Mouse (Mus musculus) R1 (cell line): ENCODE data around the gene Slc29a3.

Source experiments
- DNase-seq: peaks from one replicate; pipeline ENCODE4 v3.0.0-alpha.2; 2018; ENCODE audit warnings: low read depth, low spot score

The Slc29a3 gene

GRCm38 (mm10) chr10:60752040-60753020, at the start of gene Slc29a3:
Gene Slc29a3 (minus strand): TSS chr10:60752794.
- peak; percentile 92 for DNase-seq

- no peak for DNase-seq
These were observed 49.4 kb upstream of the Slc29a3 start for GRCm38 (mm10) chr10:60801898-60802412.

- peak; percentile 28 for DNase-seq
These were observed 48.7 kb upstream of the Slc29a3 start for GRCm38 (mm10) chr10:60801168-60801897.

- DNase-seq: no peak
These were observed 47.9 kb upstream of the Slc29a3 start for GRCm38 (mm10) chr10:60800295-60801167.

GRCm38 (mm10) chr10:60797682-60798422, 45.3 kb upstream of the Slc29a3 start:
- no peak for DNase-seq

GRCm38 (mm10) chr10:60796474-60796873, 43.9 kb upstream of the Slc29a3 start:
- no peak for DNase-seq

- DNase-seq: no peak
These were observed 43.4 kb upstream of the Slc29a3 start for GRCm38 (mm10) chr10:60796028-60796427.

GRCm38 (mm10) chr10:60794792-60795191, 42.2 kb upstream of the Slc29a3 start:
- DNase-seq: no peak

GRCm38 (mm10) chr10:60794374-60794773, 41.8 kb upstream of the Slc29a3 start:
- no peak for DNase-seq

- DNase-seq: no peak
These were observed 40.2 kb upstream of the Slc29a3 start for GRCm38 (mm10) chr10:60792841-60793240.

- DNase-seq: no peak
These were observed 39.8 kb upstream of the Slc29a3 start for GRCm38 (mm10) chr10:60792365-60792764.

- no peak for DNase-seq
These were observed 38.3 kb upstream of the Slc29a3 start for GRCm38 (mm10) chr10:60790912-60791311.

GRCm38 (mm10) chr10:60787303-60788074, 34.9 kb upstream of the Slc29a3 start:
- no peak for DNase-seq

- peak; percentile 91 for DNase-seq
These were observed 31.0 kb upstream of the Slc29a3 start for GRCm38 (mm10) chr10:60783608-60784007.

- DNase-seq: peak; percentile 88
These were observed 27.0 kb upstream of the Slc29a3 start for GRCm38 (mm10) chr10:60779628-60780027.

GRCm38 (mm10) chr10:60778542-60778941, 25.9 kb upstream of the Slc29a3 start:
- DNase-seq: peak; percentile 73

GRCm38 (mm10) chr10:60775473-60775872, 22.9 kb upstream of the Slc29a3 start:
- DNase-seq: peak; percentile 86

- DNase-seq: peak; percentile 77
These were observed 22.0 kb upstream of the Slc29a3 start for GRCm38 (mm10) chr10:60774616-60775015.

- no peak for DNase-seq
These were observed 18.3 kb upstream of the Slc29a3 start for GRCm38 (mm10) chr10:60770855-60771254.

- peak; percentile 86 for DNase-seq
These were observed 16.0 kb upstream of the Slc29a3 start for GRCm38 (mm10) chr10:60768614-60769013.
